Mouse (Mus musculus) kidney, postnatal 0 days (tissue): ENCODE data around the gene Nhsl2. TPM values are rescaled to one million over a fixed set of nuclear protein-coding genes. Genes with fewer than 3 reads are reported as not detected.
A peak's percentile ranks its signal among the peaks of the same experiment; 100 is the strongest.

ENCODE experiments used
- ATAC-seq: fragments of 200-750 bp; cut with Nextera tagmentation; replicated peaks from 2 replicates; pipeline ENCODE4 v1.8.0; 2017; ENCODE audit warnings: low read depth, moderate number of reproducible peaks, moderate TSS enrichment, moderate library complexity; ENCODE audit not compliant: low FRiP score
- DNase-seq: peaks from one replicate; pipeline ENCODE4 v3.0.0-alpha.2; 2016; ENCODE audit warnings: low spot score
- H3K27ac ChIP-seq: fragments of 300-500 bp; sonication (generic); 2 replicates; pipeline ENCODE4 v1.5.1; 2014; ENCODE audit warnings: mild to moderate bottlenecking
- H3K27me3 ChIP-seq: fragments of 300-500 bp; sonication (generic); 2 replicates; pipeline ENCODE4 v1.6.1; 2014; ENCODE audit warnings: low read length, mixed read lengths; ENCODE audit not compliant: insufficient read depth
- H3K36me3 ChIP-seq: fragments of 300-500 bp; sonication (generic); 2 replicates; pipeline ENCODE4 v1.6.1; 2014; ENCODE audit warnings: low read length, mixed read lengths; ENCODE audit not compliant: insufficient read depth
- H3K4me1 ChIP-seq: fragments of 300-500 bp; sonication (generic); replicated peaks from 2 replicates; pipeline ENCODE4 v1.6.1; 2014; ENCODE audit warnings: antibody characterized with exemption, low read length, mixed read lengths; ENCODE audit not compliant: insufficient read depth
- H3K4me2 ChIP-seq: fragments of 300-500 bp; sonication (generic); 2 replicates; pipeline ENCODE4 v1.6.1; 2014; ENCODE audit warnings: mild to moderate bottlenecking, low read length, moderate library complexity, mixed read lengths
- H3K4me3 ChIP-seq: fragments of 300-500 bp; sonication (generic); replicated peaks from 2 replicates; pipeline ENCODE4 v1.5.1; 2014; ENCODE audit warnings: low read depth, low read length
- H3K9ac ChIP-seq: fragments of 300-500 bp; sonication (generic); 2 replicates; pipeline ENCODE4 v1.6.1; 2014; ENCODE audit warnings: low read depth, low read length
- H3K9me3 ChIP-seq: fragments of 300-500 bp; sonication (generic); replicated peaks from 2 replicates; pipeline ENCODE4 v1.6.1; 2016; ENCODE audit warnings: low read length, inconsistent platforms, mixed read lengths
- CTCF ChIP-seq: IDR thresholded peaks from 2 replicates; pipeline ENCODE4 v1.5.1; 2016; ENCODE audit warnings: antibody characterized with exemption, low read depth, mild to moderate bottlenecking, moderate library complexity
- WGBS: fragments of 180-500 bp; shearing (Covaris S2); extraction: QIAGEN DNeasy Blood & Tissue Kit; methylation state at CpG from one replicate; pipeline ENCODE4 v1.1.7; 2014; 5-methylcytosine and 5-hydroxymethylcytosine counted together
- polyA plus RNA-seq: library from polyadenylated mRNA; unstranded; fragments of >200 nt; fragmentation: Nextera tagmentation; extraction: Ambion mirVana; gene quantifications from 2 replicates; pipeline ENCODE4 v1.2.1, GENCODE M21; 2015

Nhsl2 gene
- polyA plus RNA-seq, 1 experiment from 2014 or later = 4.9 TPM

- ATAC-seq = no peak
- Histone ChIP-seq H3K27ac (no peak overlapping the region), H3K4me2 (no peak overlapping the region), H3K27me3 (no peaks in the 10 kb centered on the region), H3K36me3 (no peaks in the 10 kb centered on the region), H3K9ac (no peak overlapping the region), H3K9me3 (no peaks in the 10 kb centered on the region), H3K4me1 (no peaks in the 10 kb centered on the region), H3K4me3 (no peak overlapping the region)
- TF ChIP-seq CTCF = no peak
- 42% methylated on average over 3 of the region's 3 CpGs for WGBS
- DNase-seq = no peak
These were observed 175.8 kb downstream of the Nhsl2 start for GRCm38 (mm10) chrX:102024976-102025375.

GRCm38 (mm10) chrX:102031851-102032250, 182.7 kb downstream of the Nhsl2 start:
- DNase-seq (peak; percentile 9), ATAC-seq (no peak)
- Histone ChIP-seq H3K27me3 (no peaks in the 10 kb centered on the region), H3K36me3 (no peaks in the 10 kb centered on the region), H3K27ac (no peak overlapping the region), H3K9me3 (no peaks in the 10 kb centered on the region), H3K4me1 (no peaks in the 10 kb centered on the region), H3K4me2 (no peak overlapping the region), H3K4me3 (no peak overlapping the region), H3K9ac (no peak overlapping the region)
- 52% methylated on average over 6 of the region's 6 CpGs for WGBS
- TF ChIP-seq CTCF = no peak

GRCm38 (mm10) chrX:102032431-102032830, 183.2 kb downstream of the Nhsl2 start:
- 77% methylated on average over 8 of the region's 8 CpGs for WGBS
- H3K27me3 ChIP-seq = no peaks in the 10 kb centered on the region

GRCm38 (mm10) chrX:102033566-102033965, 184.4 kb downstream of the Nhsl2 start:
- no peak for TF ChIP-seq CTCF
- H3K9ac ChIP-seq = no peak overlapping the region

More at GRCm38 (mm10) chrX:102032431-102032830, 183.2 kb downstream of the Nhsl2 start:
- TF ChIP-seq CTCF = no peak
- Histone ChIP-seq H3K4me3 (no peak overlapping the region), H3K9me3 (no peaks in the 10 kb centered on the region), H3K4me1 (no peaks in the 10 kb centered on the region), H3K4me2 (no peak overlapping the region), H3K27ac (no peak overlapping the region), H3K9ac (no peak overlapping the region), H3K36me3 (no peaks in the 10 kb centered on the region)
- DNase-seq (no peak), ATAC-seq (no peak)

GRCm38 (mm10) chrX:102035671-102036070, 186.5 kb downstream of the Nhsl2 start:
- no peaks in the 10 kb centered on the region for H3K4me1 ChIP-seq
- no peaks in the 10 kb centered on the region for H3K36me3 ChIP-seq
- no peak overlapping the region for H3K4me3 ChIP-seq
- no peak overlapping the region for H3K4me2 ChIP-seq
- DNase-seq = no peak
- no peaks in the 10 kb centered on the region for H3K27me3 ChIP-seq
- 46% methylated on average over 3 of the region's 3 CpGs for WGBS
- no peak for TF ChIP-seq CTCF
- no peak overlapping the region for H3K9ac ChIP-seq
- no peak for ATAC-seq
- H3K27ac ChIP-seq = no peak overlapping the region
- H3K9me3 ChIP-seq = no peaks in the 10 kb centered on the region

More at GRCm38 (mm10) chrX:102033566-102033965, 184.4 kb downstream of the Nhsl2 start:
- 78% methylated on average over 2 of the region's 2 CpGs for WGBS
- no peaks in the 10 kb centered on the region for H3K9me3 ChIP-seq
- DNase-seq (no peak), ATAC-seq (no peak)
- H3K27ac ChIP-seq = no peak overlapping the region
- no peaks in the 10 kb centered on the region for H3K4me1 ChIP-seq
- no peak overlapping the region for H3K4me3 ChIP-seq
- H3K27me3 ChIP-seq = no peaks in the 10 kb centered on the region
- no peaks in the 10 kb centered on the region for H3K36me3 ChIP-seq
- H3K4me2 ChIP-seq = no peak overlapping the region

- DNase-seq (no peak), ATAC-seq (no peak)
- Histone ChIP-seq H3K4me3 (no peak overlapping the region), H3K27me3 (no peaks in the 10 kb centered on the region), H3K4me2 (no peak overlapping the region), H3K9ac (no peak overlapping the region), H3K36me3 (no peaks in the 10 kb centered on the region), H3K27ac (no peak overlapping the region), H3K4me1 (no peaks in the 10 kb centered on the region), H3K9me3 (no peaks in the 10 kb centered on the region)
- TF ChIP-seq CTCF = no peak
- 76% methylated on average over 3 of the region's 3 CpGs for WGBS
These were observed 187.7 kb downstream of the Nhsl2 start for GRCm38 (mm10) chrX:102036866-102037361.

- Histone ChIP-seq H3K36me3 (no peaks in the 10 kb centered on the region), H3K9ac (no peak overlapping the region), H3K4me2 (no peak overlapping the region), H3K4me3 (no peak overlapping the region), H3K27ac (no peak overlapping the region), H3K4me1 (no peaks in the 10 kb centered on the region), H3K9me3 (no peaks in the 10 kb centered on the region), H3K27me3 (no peaks in the 10 kb centered on the region)
- TF ChIP-seq CTCF = no peak
- ATAC-seq (no peak), DNase-seq (no peak)
- WGBS = 69% methylated on average over 2 of the region's 2 CpGs
These were observed 188.3 kb downstream of the Nhsl2 start for GRCm38 (mm10) chrX:102037506-102037905.
